Mouse (Mus musculus) layer of hippocampus, adult 9-10 months (tissue): Measurements from ENCODE around the gene Abcg2.

ENCODE experiments used
- DNase-seq: peaks from one replicate; pipeline ENCODE4 v3.0.0; 2022; ENCODE audit warnings: low spot score

Gene Abcg2

DNA sequence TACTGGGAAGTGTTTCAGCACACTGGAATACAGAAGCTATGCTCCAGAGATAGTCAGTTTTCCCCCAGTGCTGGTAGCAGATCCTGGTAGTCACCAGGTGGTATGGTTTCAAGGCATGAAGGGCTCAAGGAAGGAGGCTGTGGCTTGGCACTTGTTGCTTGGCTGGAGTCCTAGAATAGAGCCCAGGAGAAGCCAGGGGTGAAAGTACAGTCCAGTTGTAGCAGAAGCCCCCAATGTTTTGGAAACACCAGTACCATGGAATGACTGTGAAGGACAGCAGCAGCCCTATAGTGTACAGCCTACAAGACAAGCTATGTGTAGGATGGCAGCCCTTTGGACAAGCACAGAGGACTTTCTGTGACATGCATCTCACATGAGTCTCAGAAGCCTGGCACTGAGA is 54.2 kb downstream of the Abcg2 start:
- no peak for DNase-seq

DNA sequence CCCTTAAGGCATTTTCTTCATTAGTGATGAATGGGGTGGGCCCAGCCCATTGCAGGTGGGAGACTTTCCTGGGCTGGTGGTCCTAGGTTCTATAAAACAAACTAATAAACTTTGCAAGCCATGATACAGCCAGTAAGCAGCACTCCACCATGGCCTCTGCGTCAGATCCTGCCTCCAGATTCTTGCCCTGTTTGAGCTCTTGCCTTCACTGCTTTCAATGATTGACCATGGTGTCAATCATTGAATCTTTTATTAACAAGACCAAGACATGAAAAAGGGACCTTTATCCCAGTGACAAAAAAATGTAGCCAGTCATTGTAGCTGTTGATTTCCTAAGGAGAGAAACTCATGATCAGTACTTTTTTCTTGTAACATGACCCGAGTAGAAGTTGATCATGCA is 55.1 kb downstream of the Abcg2 start:
- no peak for DNase-seq

DNA sequence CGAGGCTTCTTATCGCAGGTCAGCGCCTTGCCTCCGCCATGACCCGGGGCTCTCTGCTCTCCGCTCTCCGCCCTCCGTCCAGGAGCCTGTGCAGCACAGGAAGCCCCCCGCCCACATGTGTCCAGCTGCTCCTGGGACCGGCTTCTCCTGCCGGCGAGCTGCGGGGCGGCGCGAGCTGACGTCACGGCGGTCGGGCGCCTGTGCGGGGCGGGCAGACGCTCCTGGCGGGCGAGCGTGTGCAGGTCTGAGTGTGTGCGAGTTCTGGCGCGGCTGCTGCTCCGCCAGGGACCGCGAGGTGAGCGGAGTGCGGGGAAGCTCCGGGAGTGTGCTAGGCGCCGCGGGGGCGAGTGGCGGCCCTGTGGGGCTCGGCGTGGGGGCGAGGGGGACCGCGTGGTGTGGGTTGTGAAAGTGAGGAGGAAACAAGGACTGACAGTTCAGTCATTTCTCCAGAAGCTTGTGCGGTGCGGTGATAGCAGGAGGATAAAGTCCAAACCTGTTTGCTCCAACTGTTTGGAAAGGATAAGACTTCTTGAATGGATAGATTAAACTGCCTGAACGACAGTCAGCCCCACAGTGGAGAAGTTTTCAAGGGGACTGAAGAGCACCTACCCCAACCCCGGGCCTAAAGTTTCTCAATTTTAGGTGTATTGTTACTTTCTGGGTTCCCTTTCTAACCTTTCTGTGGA is 56.2 kb downstream of the Abcg2 start:
- DNase-seq, result no peak

DNA sequence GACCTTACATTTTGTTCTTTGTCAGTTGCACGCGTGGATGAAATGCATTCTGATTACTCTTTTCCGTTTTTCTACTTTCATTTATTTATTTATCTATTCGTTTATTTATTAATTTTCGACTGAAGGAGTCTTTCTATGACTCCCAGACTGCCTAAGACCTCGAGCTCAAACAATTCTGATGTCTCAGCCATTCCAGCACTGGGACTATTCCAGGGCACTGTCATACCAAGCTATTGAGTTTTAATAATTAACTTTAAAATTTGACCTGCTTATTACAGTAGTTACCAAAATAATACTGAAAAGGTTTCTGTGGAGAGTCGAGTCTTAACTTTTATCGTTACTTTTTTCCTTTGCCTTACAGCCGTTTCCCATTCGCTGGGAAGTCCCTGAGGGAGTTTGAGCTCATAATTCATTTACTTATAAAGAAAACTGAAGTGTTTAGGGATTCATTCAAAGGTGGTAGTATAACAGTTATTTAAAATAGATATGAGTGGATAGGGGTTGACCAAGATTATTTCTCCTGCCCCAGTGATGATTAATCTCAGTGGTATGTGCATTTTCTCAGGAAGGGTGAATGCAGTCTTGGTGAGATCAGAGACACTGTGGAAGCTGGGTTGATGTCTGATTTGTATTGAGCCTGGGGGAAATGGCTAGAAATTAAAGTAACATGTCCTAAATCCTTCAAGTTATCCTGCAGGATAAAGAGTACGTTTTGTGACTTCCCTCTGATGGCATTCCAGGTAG is 56.9 kb downstream of the Abcg2 start:
- DNase-seq, result no peak

DNA sequence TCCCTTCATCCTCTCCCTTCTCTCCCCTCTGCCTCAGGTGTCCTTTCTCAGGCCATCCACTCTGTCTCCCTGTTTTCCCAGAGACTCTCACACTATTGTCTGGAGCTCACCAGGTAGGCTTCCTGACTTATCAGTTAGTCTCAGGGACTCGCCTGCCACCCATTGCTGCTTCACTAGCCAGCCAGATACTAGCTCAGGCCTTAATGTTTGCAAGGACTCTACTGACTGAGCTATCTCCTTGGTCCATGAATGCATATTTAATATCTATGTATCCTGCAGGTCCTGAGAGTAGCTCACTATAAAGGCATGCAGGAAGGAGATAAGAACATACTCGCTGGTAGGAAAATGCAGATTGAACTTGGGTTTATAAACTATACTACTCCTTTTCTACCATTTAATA is 57.9 kb downstream of the Abcg2 start:
- no peak for DNase-seq

DNA sequence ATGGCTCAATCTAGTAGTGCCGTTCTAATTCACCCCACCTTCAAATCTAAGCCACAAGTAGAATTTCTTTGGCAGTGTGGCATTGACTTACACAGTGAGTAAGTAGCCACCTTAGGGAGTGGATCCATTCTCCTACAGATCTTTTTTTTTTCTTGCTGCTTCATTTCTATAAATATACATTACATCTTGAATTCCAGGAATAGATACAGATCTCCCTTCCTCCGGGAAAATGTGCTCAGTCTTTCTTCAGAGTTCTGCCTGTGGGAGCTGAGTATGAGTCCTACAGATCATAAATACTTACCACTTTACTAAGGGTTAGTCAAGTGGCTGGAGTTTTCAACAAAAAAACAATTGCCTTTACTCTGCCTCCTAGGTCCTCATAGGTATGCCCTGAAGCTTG is 60.3 kb downstream of the Abcg2 start:
- no peak for DNase-seq

DNA sequence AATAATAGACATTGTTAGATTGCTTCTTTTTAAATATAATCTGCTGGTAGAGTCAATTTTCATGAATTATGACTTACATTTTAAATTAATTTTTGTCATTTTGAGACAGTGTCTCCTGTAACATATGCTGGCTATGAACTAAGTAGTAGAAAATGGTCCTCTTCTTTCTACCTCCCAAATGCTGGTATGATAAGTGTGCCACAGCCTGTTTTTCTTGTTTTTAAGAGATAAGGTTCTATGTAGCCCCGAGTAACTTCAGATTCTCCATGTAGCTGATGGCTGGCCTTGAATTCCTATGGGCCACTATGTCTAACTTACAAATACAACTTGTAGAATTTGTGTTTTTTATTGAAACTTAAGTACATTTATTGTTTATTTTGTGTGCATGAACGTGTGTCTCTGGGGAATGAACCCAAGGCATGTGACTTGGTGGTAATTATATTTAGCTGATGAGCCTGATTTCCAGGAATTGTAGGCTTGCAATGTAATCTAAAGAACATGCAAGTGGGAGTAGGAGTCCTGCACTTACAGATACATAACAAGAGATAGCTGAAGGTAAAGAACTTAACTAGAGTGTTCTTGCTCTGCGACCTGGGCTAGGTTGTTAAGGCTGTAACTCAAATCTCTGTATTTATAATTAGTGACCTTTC is 63.9 kb downstream of the Abcg2 start:
- DNase-seq, result no peak

DNA sequence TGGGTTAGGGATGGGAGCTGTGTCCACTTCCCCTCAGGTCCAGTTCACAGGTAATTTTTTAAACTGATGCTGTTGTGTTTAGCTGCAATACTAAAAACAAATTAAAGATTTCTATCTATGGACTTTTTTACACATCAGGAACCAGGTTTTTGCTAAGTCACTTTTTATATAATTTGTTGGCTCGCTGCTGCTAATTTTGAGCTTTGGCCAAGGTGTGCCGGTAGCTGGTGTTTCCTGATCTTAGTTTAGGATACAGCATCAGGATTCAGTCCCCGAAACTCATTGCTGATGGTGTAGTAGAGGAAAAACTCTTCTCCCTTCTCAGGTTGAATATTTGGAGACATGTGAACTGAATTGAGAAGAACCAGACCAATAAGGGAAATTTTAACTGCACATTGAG is 65.8 kb downstream of the Abcg2 start:
- DNase-seq, result no peak

DNA sequence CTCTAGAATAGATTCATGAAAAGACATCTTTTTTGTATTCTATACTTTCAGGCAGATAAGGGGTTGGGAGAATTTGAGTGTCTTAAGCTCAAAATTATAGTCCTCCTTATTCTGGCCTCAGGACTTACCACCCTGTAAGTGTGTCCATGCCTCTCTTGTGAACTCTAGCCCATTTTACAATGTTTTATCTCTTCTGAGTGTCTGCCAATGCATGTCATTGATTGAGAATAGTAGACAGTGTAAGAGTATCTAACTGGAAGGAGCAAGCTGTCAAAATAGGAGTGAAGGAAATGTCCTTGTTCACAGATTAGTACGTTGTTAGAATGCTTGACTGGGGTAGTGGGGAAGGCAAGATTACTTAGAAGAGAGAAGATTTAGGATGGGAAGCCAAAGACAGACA is 66.7 kb downstream of the Abcg2 start:
- no peak for DNase-seq

DNA sequence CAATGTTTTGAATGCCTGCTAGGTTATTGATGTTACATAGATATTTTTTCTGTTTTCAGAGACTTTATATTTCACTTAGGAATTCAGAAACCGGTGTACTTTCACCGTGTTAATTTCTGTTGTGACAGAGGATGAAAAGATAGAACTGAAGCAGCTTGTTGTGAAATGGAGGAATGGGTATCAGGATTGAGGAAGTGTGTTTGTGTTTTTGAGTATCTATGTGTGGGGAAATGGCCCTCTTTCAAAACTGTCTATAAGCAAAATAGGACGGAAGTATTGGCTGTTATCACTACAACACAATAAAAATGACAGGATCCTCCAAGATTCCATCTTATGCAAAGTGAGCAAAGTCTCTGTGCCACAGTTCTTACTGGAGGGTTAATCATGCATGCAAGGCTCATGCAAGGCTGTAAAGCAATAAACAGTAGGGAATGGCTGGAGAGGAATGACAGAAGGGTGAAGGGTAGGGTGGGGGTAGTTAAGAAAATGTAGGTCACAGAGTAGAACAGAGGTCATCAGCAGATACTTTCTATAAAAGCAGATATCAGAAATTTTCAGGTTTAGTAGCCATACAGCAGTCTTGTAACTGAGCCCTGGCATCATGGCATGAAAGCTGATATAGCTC is 76.7 kb downstream of the Abcg2 start:
- DNase-seq, result no peak

DNA sequence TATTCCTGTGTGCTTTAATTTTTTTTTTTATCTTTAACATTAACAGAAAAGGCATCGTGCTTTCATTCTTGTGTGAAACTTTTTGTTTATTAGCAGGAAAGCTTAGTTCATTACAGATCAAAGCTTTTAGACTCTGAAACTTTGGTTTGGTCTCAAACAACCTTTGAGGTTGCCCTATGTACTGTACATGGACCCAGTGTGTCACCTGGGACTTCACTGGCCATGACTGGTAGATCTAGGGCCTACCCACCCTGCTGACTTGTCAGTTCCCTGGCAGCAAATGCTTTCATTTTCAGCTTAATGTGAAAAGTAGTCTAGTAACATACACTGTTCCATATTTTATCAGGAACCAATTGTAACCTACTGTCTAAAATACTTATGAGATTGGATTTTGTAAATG is 93.5 kb downstream of the Abcg2 start:
- DNase-seq, result no peak

DNA sequence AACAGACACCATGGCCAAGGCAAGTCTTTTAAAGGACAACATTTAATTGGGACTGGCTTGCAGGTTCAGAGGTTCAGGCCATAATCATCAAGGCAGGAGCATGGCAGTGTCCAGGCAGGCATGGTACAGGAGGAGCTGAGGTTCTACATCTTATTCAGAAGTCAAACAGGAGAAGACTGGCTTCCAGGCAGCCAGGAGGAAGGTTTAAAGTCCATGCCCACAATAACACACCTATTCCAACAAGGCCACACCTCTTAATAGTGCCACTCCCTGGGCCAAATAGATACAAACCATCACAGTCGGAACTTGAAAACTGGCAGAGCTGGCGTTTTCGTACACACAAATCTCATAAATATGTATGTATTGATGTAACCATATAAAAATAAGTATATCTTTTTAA is 94.2 kb downstream of the Abcg2 start:
- no peak for DNase-seq

DNA sequence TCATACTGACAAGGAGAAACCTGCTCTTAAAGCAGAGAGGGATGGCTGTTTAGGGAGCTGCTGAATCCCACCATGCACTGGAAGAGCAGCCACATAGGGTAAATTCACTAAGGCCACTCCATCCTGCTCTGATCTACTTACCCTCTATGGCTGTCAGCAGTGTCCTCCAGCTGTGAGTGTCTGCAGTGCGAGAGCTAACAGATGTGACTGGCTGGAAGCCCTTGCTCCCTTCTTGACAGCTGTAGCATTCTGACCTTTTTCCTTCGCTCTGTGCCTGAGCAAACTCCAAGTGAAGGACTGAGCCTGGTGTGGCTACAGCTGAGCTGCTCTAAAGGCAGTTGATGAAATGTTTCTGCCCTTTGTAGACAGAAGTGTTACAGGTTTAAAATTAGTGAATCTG is 107.3 kb downstream of the Abcg2 start:
- DNase-seq, result no peak

DNA sequence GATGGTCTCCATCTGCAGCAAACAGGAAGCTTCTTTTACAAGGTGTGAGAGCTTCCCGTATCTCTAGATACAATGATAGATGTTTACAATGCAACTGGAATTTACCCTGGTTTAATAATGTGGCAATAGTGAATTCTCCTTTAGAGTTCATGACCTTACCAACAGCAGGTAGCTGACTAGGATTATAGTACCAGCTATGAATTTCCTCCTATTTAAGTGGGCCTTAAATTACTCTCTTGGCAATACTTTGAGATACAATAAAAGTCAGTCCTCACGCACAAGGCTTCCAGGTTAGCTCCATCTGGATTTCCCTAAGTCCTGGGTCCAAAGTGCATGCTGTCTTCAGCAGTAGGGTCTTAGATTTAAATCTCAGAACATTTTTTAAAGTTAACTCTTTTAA is 109.9 kb downstream of the Abcg2 start:
- no peak for DNase-seq

DNA sequence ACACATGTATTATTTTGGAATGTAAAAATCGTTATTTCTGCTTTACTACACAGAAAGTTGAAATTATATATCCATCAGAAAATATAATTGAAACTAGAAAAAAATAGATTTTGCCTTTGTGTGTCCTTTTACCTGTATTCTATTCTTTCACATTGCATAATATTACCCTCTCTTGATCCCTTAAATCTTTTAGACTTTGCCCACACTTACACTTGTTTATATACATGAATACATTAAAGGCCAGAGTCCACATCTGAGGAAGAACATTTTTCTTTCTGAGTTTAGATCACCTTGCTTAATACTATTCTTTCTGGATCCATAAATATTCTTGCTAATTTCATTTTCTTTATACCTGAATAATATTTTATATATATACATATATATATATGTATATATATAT is 110.4 kb downstream of the Abcg2 start:
- no peak for DNase-seq

DNA sequence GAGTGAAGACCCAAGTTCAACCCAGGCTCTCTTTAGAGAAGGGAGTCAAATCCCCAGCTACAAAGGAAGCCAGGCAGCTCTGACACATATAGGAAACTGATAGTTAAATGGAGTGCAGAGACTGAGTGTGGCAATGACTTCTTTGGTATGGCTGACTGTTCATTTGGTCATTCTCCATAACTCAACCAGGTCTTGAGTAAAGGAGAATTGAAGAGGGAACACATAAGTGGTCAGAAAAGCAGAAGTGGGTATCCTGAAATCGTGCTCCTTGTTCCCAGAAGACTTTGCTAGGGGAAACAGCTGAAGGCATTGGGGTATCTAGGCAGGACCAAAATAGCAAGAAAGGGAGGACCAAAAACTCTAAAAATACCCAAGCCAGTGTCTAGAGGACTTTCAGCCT is 126.0 kb downstream of the Abcg2 start:
- DNase-seq, result no peak

DNA sequence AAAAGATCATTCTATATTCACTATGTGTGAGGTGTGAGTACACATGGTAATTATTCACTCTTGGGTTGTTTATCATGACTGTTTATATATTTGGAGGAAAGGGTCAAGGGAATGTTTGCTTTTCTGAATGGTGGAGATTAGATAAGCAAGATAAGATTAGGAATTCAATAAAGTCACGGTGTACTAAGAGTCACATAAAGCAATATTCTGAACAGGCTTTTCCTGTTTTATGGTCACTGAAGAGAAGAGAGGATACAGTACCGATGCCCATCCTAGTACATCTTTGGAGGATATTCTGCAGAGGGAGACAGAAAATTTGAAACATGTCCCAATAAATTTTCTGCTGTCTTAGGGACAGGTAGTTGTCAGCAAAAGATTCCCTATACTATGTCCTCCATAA is 127.6 kb downstream of the Abcg2 start:
- no peak for DNase-seq

DNA sequence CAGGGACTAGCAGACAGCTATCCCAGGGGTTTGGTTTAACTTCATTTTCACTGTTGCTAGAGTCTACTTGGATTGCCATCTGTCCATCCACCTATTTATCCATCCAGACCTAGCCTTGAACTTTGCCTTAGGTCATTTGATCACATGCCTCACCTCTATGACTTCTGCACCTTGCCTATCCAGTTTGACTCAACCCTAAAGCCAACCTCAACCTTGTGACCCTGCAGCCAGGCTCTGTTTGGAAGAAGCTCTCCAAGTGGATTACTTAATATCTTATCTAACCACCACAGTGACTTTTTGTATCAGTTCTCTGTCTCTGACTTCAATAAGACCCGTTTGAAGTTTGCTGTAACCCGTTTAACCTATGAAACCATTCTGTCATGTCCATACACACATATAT is 149.5 kb downstream of the Abcg2 start:
- no peak for DNase-seq

DNA sequence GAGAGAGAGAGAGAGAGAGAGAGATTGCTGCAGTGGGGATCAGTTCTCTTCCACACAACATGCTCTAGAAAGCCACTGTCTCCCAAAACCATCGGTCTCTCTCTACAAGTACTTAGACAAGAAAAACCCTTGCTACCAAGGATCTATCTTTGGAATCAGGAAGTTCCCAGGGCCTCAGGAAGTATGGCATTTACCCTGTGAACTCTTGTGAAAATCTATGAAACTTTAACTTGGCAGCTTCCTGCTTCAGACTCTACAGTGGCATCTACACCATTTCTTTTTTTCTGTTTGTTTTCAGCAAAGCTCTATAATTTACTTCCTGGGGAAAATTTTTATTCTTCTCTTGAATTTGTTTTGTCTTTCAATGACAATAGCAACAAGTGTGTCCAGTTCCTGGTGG is 150.8 kb downstream of the Abcg2 start:
- DNase-seq, result no peak
